Mouse (Mus musculus) adrenal gland, adult 2 months (tissue): Measurements from ENCODE around the gene Rps29. TPM values are rescaled to one million over a fixed set of nuclear protein-coding genes. Genes with fewer than 3 reads are reported as not detected.

Experiments
- DNase-seq: peaks from one replicate; pipeline ENCODE4 v3.0.0; 2021
- microRNA-seq, 2 experiments: library from miRNA; unstranded; fragments of <30 nt; microRNA quantifications; one replicate each; pipeline ENCODE4 v1.2.0; 2021
- polyA plus RNA-seq: library from polyadenylated mRNA; depleted of rRNA; stranded (reverse); fragments of >200 nt; gene quantifications from 2 replicates; pipeline ENCODE4 v1.2.3, GENCODE M21; 2012; rRNA removed
- total RNA-seq, 2 experiments: library from RNA; stranded (reverse); gene quantifications; 2 replicates each; pipeline ENCODE4 v1.2.3; 2021

The Rps29 gene
- total and polyA plus RNA-seq, 3 experiments: 1,016 to 1,526 (median 1,031) TPM

DNA sequence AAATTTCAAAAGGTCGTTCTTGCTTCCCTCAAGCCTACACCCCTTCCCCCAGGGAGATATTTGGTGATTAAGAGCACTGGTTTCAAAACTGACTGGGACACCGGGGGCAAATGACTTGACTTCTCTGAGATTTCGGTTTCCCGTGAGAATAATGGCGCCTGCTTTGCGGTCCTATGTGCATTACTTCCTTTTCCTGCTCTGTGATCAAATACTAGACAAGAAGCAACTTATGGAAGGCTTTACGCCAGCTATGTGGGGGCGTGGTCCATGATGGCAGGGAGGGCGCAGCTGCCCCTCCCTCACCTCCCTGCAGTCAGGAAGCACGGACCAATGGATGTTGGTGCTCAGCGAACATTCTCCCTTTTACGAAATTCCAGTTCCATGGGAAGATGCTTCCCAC lies 28.5 kb downstream of the Rps29 start:
- DNase-seq: no peak

DNA sequence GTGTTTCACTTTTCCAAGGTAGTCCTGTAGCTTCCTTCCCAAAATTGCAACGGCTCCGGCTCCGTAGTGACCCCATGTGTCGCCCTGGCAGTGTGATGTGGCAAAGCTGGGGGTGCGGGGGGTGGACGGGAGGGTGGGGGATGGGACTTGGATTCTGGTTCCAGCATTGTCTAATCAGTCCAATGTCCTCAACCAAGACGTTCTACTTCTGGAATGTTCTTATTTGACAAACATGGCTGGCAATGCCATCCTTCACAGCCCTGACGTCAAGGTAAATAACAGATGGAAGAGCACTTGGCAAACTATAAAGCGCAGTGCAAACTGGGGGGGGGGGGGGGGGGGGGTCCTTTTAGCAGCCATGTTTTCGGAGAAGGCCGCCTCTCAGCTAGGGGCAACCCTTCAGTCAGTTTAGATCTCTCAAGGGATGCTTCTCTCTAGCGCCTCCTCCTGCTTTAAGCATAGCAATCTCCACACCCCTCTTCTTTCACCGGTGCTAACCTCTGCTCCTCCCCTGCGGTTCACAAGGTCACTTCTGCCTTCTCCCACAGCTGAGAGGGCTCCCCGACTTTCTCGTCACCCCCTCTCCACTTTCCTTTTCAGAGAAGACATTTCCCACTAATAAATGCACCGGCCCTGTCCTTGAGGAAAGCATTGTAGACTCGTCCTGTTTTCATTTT lies 29.2 kb downstream of the Rps29 start:
- peak; percentile 6 for DNase-seq

DNA sequence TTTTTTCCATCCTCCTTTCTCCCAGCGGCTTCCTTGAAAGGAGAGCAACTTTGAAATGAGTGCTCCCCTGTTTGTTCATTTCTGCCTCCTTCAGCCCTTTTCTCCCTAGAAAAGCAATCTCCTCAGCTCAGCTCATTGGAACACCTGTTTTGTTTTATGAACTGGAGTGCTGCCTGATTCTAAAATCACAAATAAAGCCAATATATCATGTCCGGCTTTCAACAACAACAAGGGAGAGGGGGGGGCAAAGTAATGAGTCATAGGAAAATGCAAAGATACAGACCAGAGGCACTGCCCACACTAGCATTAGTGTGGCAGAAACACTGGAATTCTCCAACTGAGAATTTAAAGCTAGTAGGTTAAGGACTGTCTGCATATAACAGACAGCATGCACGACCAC lies 31.4 kb downstream of the Rps29 start:
- no peak for DNase-seq

DNA sequence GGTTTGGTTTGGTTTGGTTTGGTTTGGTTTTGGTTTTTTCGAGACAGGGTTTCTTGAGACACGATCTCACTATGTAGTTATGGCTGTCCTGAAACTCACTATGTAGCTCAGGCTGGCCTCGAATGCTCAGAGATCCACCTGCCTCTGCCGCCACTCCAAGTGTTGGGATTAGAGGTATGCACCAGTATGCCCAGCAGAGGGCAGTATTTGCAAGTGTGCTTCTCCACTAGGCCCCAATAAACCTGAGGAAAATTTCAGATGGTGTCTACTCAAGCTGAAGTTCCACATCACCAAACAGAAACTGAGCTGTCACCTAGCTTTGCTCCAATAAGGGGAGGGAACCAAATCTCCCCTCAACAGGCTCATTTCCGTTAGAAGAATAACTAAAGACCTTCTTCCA lies 31.8 kb downstream of the Rps29 start:
- peak; percentile 26 for DNase-seq

GRCm38 (mm10) chr12:69125066-69125465 lies 33.9 kb downstream of the Rps29 start:
- DNase-seq: no peak

GRCm38 (mm10) chr12:69122801-69123200 lies 36.2 kb downstream of the Rps29 start:
- no peak for DNase-seq

- no peak for DNase-seq
Observed at GRCm38 (mm10) chr12:69119908-69120307, 39.1 kb downstream of the Rps29 start.

Small RNAs within 50 kb of the gene (microRNA-seq; reads per million reads assigned to microRNA genes)
- gene Gm47287 (0 reads per million in 2 experiments), gene Gm47295 (2.9 to 3.7 reads per million in 2 experiments)

Other genes starting within 250 kb of the Rps29 start
- gene Lrr1, start 9.6 kb upstream of the Rps29 start, total RNA-seq: under 1 TPM in 1 of 2 experiments, not detected in 1; 0.17 TPM
- gene Lrr1, start 9.6 kb upstream of the Rps29 start, polyA plus RNA-seq: 0.64 TPM in 1 of 2 replicates, not detected in the other
- gene Rpl36al, start 24.9 kb upstream of the Rps29 start, total RNA-seq: 100 to 1,000 TPM; 629 to 634 TPM
- 14.6 and 16.0 TPM in 2 replicates for gene Rpl36al, start 24.9 kb upstream of the Rps29 start, polyA plus RNA-seq
- gene Mgat2, start 25.0 kb upstream of the Rps29 start, total RNA-seq: 10 to 100 TPM; 45.6 to 60.8 TPM
- gene Mgat2, start 25.0 kb upstream of the Rps29 start, polyA plus RNA-seq: 26.7 and 29.5 TPM in 2 replicates
- 1 to 10 TPM; 4.1 to 7.3 TPM for gene Gm49383, start 37.9 kb upstream of the Rps29 start, total RNA-seq
- gene Gm49383, start 37.9 kb upstream of the Rps29 start, polyA plus RNA-seq: 2.3 and 2.6 TPM in 2 replicates
- gene Dnaaf2, start 39.2 kb upstream of the Rps29 start, total RNA-seq: under 1 TPM; 0.89 to 0.97 TPM
- gene Dnaaf2, start 39.2 kb upstream of the Rps29 start, polyA plus RNA-seq: 1.1 and 1.6 TPM in 2 replicates
- 1 to 10 TPM; 4.1 to 5.7 TPM for gene Gm49384, start 45.1 kb upstream of the Rps29 start, total RNA-seq
- gene Gm49384, start 45.1 kb upstream of the Rps29 start, polyA plus RNA-seq: 0.16 TPM in 1 of 2 replicates, not detected in the other
- gene Pole2, start 69.0 kb upstream of the Rps29 start, total RNA-seq: 1 to 10 TPM; 1.4 to 3.8 TPM
- 0.76 and 0.88 TPM in 2 replicates for gene Pole2, start 69.0 kb upstream of the Rps29 start, polyA plus RNA-seq
- gene Klhdc1, start 82.0 kb upstream of the Rps29 start, total RNA-seq: 1 to 10 TPM; 6.6 to 8.7 TPM
- gene Klhdc1, start 82.0 kb upstream of the Rps29 start, polyA plus RNA-seq: 0.27 and 0.48 TPM in 2 replicates
- 10 to 100 TPM; 41.6 to 66.7 TPM for gene Klhdc2, start 137.5 kb upstream of the Rps29 start, total RNA-seq
- 69.8 and 83.5 TPM in 2 replicates for gene Klhdc2, start 137.5 kb upstream of the Rps29 start, polyA plus RNA-seq
- 10 to 100 TPM; 40.8 to 41.5 TPM for gene Nemf, start 198.0 kb upstream of the Rps29 start, total RNA-seq
- gene Nemf, start 198.0 kb upstream of the Rps29 start, polyA plus RNA-seq: 0.61 and 0.86 TPM in 2 replicates
- gene Arf6, start 213.0 kb upstream of the Rps29 start, total RNA-seq: 100 to 1,000 TPM; 112 to 123 TPM
- gene Arf6, start 213.0 kb upstream of the Rps29 start, polyA plus RNA-seq: 123 and 157 TPM in 2 replicates
- gene Gm9887, start 213.3 kb upstream of the Rps29 start, total RNA-seq: 1 to 10 TPM; 1.2 TPM
- gene Gm9887, start 213.3 kb upstream of the Rps29 start, polyA plus RNA-seq: 3.8 and 3.9 TPM in 2 replicates